Mouse (Mus musculus) intestine, embryonic 14.5 days (tissue): ENCODE measurements around the gene Kctd13. TPM values are rescaled to one million over a fixed set of nuclear protein-coding genes. Genes with fewer than 3 reads are reported as not detected.

ENCODE experiments used
- ATAC-seq: fragments of 200-750 bp; cut with Nextera tagmentation; replicated peaks from 2 replicates; pipeline ENCODE4 v1.8.0; 2017; ENCODE audit warnings: low read depth, moderate number of reproducible peaks, moderate TSS enrichment, moderate library complexity; ENCODE audit not compliant: low FRiP score, low TSS enrichment
- DNase-seq: peaks from one replicate; pipeline ENCODE4 v3.0.0-alpha.2; 2018; ENCODE audit warnings: low spot score
- H3K27ac ChIP-seq: fragments of 300-500 bp; sonication (generic); 2 replicates; pipeline ENCODE4 v1.5.1; 2014; ENCODE audit warnings: low read depth, mild to moderate bottlenecking, control low read depth
- H3K27me3 ChIP-seq: fragments of 300-500 bp; sonication (generic); replicated peaks from 2 replicates; pipeline ENCODE4 v1.6.1; 2014; ENCODE audit warnings: low read length, control low read depth; ENCODE audit not compliant: control insufficient read depth, insufficient read depth
- H3K36me3 ChIP-seq: fragments of 300-500 bp; sonication (generic); 2 replicates; pipeline ENCODE4 v1.6.1; 2014; ENCODE audit warnings: low read length, control low read depth; ENCODE audit not compliant: control insufficient read depth, insufficient read depth
- H3K4me1 ChIP-seq: fragments of 300-500 bp; sonication (generic); replicated peaks from 2 replicates; pipeline ENCODE4 v1.6.1; 2014; ENCODE audit warnings: low read length, control low read depth, mixed read lengths; ENCODE audit not compliant: control insufficient read depth, insufficient read depth
- H3K4me2 ChIP-seq: fragments of 300-500 bp; sonication (generic); 2 replicates; pipeline ENCODE4 v1.6.1; 2014; ENCODE audit warnings: low read length
- H3K4me3 ChIP-seq: fragments of 300-500 bp; sonication (generic); 2 replicates; pipeline ENCODE4 v1.5.1; 2014; ENCODE audit warnings: low read depth, low read length, control low read depth, mixed read lengths
- H3K9ac ChIP-seq: fragments of 300-500 bp; sonication (generic); 2 replicates; pipeline ENCODE4 v1.6.1; 2014; ENCODE audit warnings: mild to moderate bottlenecking, low read length
- H3K9me3 ChIP-seq: fragments of 300-500 bp; sonication (generic); 2 replicates; pipeline ENCODE4 v1.6.1; 2016; ENCODE audit warnings: low read length, control low read depth; ENCODE audit not compliant: control insufficient read depth
- WGBS: fragments of 180-500 bp; shearing (Covaris S2); extraction: QIAGEN DNeasy Blood & Tissue Kit; methylation state at CpG from one replicate; pipeline ENCODE4 v1.1.7; 2014; 5-methylcytosine and 5-hydroxymethylcytosine counted together
- polyA plus RNA-seq: library from polyadenylated mRNA; unstranded; fragments of >200 nt; fragmentation: Nextera tagmentation; extraction: Ambion mirVana; gene quantifications from 2 replicates; pipeline ENCODE4 v1.2.1, GENCODE M21; 2014

Gene Kctd13
- polyA plus RNA-seq, 1 experiment from 2014 or later = 13.1 TPM

- 0 out of 2 replicates have a peak, but pooled peaks cover 3% of the 10 kb centered on the region for H3K36me3 ChIP-seq
- peaks cover 23% of the 10 kb centered on the region for H3K27me3 ChIP-seq
- peak within 1 kb of the TSS; percentile 99 for H3K4me2 ChIP-seq
- H3K9ac ChIP-seq = no peak within 1 kb of the TSS
- ATAC-seq (peak; percentile 84), DNase-seq (peak; percentile 97)
- H3K4me1 ChIP-seq = peaks cover 3% of the 10 kb centered on the region; the same call in 1 of the 2 replicates
- no peaks in the 10 kb centered on the region for H3K9me3 ChIP-seq
- H3K27ac ChIP-seq = no peak within 1 kb of the TSS
- peak within 1 kb of the TSS; percentile 40 for H3K4me3 ChIP-seq
- WGBS = under 1% methylated on average over 42 of the region's 42 CpGs
Observed at GRCm38 (mm10) chr7:126949793-126950646, 21.3 kb downstream of the Kctd13 start, which contains the start of gene Sez6l2. Sez6l2 (plus strand) TSS chr7:126950563.

- ATAC-seq (no peak), DNase-seq (no peak)
- Histone ChIP-seq H3K9ac (no peak overlapping the region), H3K36me3 (no peaks in the 10 kb centered on the region), H3K4me3 (no peak overlapping the region), H3K27me3 (peaks cover 23% of the 10 kb centered on the region), H3K27ac (no peak overlapping the region), H3K9me3 (no peaks in the 10 kb centered on the region), H3K4me1 (peaks cover 3% of the 10 kb centered on the region; the same call in 1 of the 2 replicates), H3K4me2 (peak overlapping the region; percentile 99; the same call in 1 of the 2 replicates)
- 8% methylated on average over 26 of the region's 26 CpGs for WGBS
Observed at GRCm38 (mm10) chr7:126950647-126951615, 22.3 kb downstream of the Kctd13 start.

GRCm38 (mm10) chr7:126951741-126952140 lies 23.1 kb downstream of the Kctd13 start:
- no peaks in the 10 kb centered on the region for H3K9me3 ChIP-seq
- no peak overlapping the region for H3K4me2 ChIP-seq
- H3K4me3 ChIP-seq = no peak overlapping the region
- DNase-seq = no peak
- no peaks in the 10 kb centered on the region for H3K36me3 ChIP-seq
- H3K27ac ChIP-seq = no peak overlapping the region
- H3K9ac ChIP-seq = no peak overlapping the region
- 26% methylated on average over 4 of the region's 4 CpGs for WGBS
- H3K27me3 ChIP-seq = peaks cover 23% of the 10 kb centered on the region
- peaks cover 3% of the 10 kb centered on the region; the same call in 1 of the 2 replicates for H3K4me1 ChIP-seq
- no peak for ATAC-seq

GRCm38 (mm10) chr7:126952646-126953045 lies 24.0 kb downstream of the Kctd13 start:
- no peak overlapping the region for H3K27ac ChIP-seq
- DNase-seq (no peak), ATAC-seq (no peak)
- H3K9ac ChIP-seq = no peak overlapping the region
- peaks cover 23% of the 10 kb centered on the region for H3K27me3 ChIP-seq
- H3K4me3 ChIP-seq = no peak overlapping the region
- H3K4me1 ChIP-seq = peaks cover 3% of the 10 kb centered on the region; the same call in 1 of the 2 replicates
- no peak overlapping the region for H3K4me2 ChIP-seq
- WGBS = 1% methylated on average over 8 of the region's 8 CpGs
- H3K36me3 ChIP-seq = no peaks in the 10 kb centered on the region
- H3K9me3 ChIP-seq = no peaks in the 10 kb centered on the region

GRCm38 (mm10) chr7:126955125-126955524 lies 26.4 kb downstream of the Kctd13 start:
- Histone ChIP-seq H3K9me3 (no peaks in the 10 kb centered on the region), H3K4me2 (no peak overlapping the region), H3K9ac (no peak overlapping the region), H3K27me3 (peaks cover 20% of the 10 kb centered on the region), H3K27ac (no peak overlapping the region), H3K36me3 (no peaks in the 10 kb centered on the region), H3K4me3 (no peak overlapping the region), H3K4me1 (no peaks in the 10 kb centered on the region)
- 67% methylated on average over 3 of the region's 3 CpGs for WGBS
- DNase-seq (no peak), ATAC-seq (no peak)

GRCm38 (mm10) chr7:126959780-126960179 lies 31.1 kb downstream of the Kctd13 start:
- no peak for DNase-seq
- no peaks in the 10 kb centered on the region for H3K9me3 ChIP-seq
- H3K27me3 ChIP-seq = peaks cover 18% of the 10 kb centered on the region
- H3K36me3 ChIP-seq = no peaks in the 10 kb centered on the region
- no peak for ATAC-seq
- no peak overlapping the region for H3K4me2 ChIP-seq
- H3K4me3 ChIP-seq = no peak overlapping the region
- H3K4me1 ChIP-seq = no peaks in the 10 kb centered on the region
- H3K27ac ChIP-seq = no peak overlapping the region
- WGBS = 65% methylated on average over 9 of the region's 9 CpGs
- no peak overlapping the region for H3K9ac ChIP-seq

- Histone ChIP-seq H3K4me2 (no peak overlapping the region), H3K4me1 (no peaks in the 10 kb centered on the region), H3K9me3 (no peaks in the 10 kb centered on the region), H3K36me3 (no peaks in the 10 kb centered on the region), H3K27me3 (peaks cover 18% of the 10 kb centered on the region), H3K9ac (no peak overlapping the region), H3K27ac (no peak overlapping the region), H3K4me3 (no peak overlapping the region)
- DNase-seq (no peak), ATAC-seq (no peak)
- WGBS = 81% methylated on average over 5 of the region's 5 CpGs
Observed at GRCm38 (mm10) chr7:126961095-126961494, 32.4 kb downstream of the Kctd13 start.

- Histone ChIP-seq H3K27ac (no peak overlapping the region), H3K27me3 (peaks cover 18% of the 10 kb centered on the region), H3K36me3 (no peaks in the 10 kb centered on the region), H3K4me1 (no peaks in the 10 kb centered on the region), H3K4me2 (no peak overlapping the region), H3K9me3 (no peaks in the 10 kb centered on the region), H3K9ac (no peak overlapping the region), H3K4me3 (no peak overlapping the region)
- DNase-seq (no peak), ATAC-seq (no peak)
- 87% methylated on average over 4 of the region's 4 CpGs for whole genome bisulfite sequencing
Observed at GRCm38 (mm10) chr7:126961965-126962364, 33.3 kb downstream of the Kctd13 start.
